Mouse (Mus musculus) embryo, embryonic 9.5 days (tissue): ENCODE results near the gene Taar1.
A peak's percentile ranks its signal among the peaks of the same experiment; 100 is the strongest.

Experiments
- DNase-seq: peaks from one replicate; pipeline ENCODE4 v3.0.0-alpha.2; 2017; ENCODE audit errors: extremely low spot score

Gene Taar1

DNA sequence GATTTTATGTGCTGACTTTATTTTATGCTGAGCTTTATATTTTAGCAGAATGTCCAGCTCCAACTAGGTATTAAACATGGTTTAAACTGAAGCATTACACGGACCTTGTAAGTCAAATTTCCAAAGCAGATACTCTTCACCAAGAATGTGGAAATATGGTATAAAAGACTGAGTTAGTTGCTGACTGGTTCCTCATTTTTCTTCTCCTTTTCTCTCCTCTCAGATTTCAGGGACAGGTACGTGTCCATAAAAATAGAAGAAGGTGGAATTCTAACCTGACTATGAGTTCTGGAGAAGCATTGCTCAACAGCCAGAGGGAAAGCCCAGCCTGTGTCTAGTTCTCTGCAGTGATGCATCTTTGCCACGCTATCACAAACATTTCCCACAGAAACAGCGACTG is at the start of gene Taar1:
TSS of gene Taar1 (plus strand) at position 301 of the 400 bp plus-strand sequence.
- no peak for DNase-seq

DNA sequence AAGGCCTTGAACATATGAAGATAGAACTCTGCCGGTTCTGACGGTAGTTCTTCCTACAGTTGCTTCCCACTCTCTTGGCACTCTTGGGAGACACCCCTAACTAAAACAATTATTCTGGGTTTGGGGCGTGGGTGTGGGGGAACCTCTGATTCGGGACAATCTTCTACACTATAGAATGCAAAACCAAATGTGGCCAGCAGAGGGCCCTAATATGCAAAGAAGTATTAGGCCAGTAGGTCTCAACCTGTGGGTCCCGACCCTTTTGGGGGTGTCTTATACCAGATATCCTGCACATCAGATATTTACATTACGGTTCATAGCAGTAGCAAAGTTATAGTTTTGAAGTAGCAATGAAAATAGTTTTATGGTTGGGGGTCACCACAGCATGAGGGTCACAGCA is 39.5 kb upstream of the Taar1 start:
- no peak for DNase-seq

DNA sequence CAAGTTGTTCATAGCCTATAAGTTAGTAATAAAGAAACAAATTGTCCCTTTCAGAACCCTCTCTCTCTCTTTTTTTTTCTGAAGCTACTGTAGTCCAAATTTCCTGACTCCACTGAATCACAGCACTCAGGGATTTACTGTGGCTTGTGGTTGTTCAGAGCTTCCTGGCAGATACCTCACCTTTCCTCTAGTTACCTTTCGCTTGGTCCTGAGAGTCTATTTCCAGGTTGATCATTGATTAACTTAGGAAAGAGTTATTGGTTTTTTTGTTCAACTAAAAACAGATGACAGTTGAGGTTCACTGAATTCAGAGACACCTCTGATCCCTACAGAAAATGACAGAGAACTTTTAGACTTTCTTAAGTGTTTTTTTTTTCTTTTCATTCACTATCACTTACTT is 35.2 kb upstream of the Taar1 start:
- no peak for DNase-seq

DNA sequence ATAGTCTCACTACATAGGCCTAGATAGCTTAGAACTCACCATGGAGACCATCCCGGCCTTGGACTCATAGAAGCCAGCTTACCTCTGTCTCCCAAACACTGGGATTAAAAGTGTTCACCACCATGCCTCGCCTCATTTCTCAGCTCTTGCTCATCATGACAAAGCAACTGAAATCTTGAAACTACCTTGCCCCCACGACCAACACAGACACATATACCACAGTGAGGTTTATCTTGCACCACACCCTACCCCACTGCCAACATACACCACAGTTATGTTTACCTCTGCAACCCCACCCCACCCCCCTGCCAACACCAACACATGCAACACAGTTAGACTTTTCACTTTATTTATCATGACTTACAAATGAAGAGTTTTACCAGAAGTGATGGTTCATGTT is 34.1 kb upstream of the Taar1 start:
- no peak for DNase-seq

DNA sequence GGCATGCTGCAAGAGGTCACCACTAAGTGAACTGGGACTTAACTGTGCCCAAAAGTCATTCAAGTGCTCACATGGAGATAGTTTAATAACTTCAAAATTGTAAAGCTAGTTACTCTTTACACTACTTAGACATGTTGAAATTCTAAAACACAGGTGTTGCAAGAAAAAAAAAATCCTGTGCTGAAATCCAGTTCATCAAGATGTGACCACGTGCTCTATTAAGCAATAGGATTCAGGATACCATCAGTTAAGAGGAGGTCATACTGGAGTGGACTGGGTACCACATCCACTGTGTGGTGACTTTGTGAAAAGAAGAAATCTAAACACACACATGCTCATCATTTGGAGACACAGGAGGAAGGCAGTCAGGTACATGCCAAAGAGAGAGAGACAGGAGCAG is 27.2 kb upstream of the Taar1 start:
- DNase-seq = no peak

DNA sequence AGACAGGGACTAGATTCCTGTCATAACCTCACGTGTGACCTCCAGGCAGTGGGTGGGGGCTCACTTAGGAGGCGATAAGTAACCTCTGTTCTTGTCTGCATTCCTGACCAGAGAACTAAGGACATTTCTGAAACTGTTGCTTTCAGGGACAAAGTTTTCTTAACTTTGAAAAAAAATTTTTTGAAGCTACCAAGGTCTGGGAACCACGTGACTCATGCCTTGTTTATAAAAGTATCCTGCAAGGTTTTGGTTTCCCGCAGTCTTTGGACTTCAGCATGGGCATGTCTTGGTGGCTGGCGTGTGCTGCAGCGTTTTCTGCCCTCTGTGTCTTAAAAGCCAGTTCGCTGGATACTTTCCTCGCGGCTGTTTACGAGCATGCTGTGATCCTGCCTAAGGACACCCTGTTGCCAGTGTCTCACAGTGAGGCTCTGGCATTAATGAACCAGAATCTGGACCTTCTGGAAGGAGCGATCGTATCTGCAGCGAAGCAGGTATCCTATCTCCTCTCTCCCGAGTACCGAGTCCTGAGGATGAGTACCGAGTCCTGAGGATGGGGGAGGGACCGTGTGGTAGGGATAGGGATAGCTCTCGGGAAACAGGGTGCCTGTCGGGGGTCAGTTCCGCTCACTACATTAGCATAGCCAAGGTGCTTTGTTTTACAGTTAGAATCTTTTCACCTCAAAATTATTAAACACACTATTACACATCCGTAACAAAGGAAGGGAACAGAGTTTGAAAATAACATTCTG is 25.4 kb upstream of the Taar1 start, which contains the start of gene Vnn1:
TSS of gene Vnn1 (plus strand) at position 88 of the 749 bp plus-strand sequence.
- peak; percentile 12 for DNase-seq

DNA sequence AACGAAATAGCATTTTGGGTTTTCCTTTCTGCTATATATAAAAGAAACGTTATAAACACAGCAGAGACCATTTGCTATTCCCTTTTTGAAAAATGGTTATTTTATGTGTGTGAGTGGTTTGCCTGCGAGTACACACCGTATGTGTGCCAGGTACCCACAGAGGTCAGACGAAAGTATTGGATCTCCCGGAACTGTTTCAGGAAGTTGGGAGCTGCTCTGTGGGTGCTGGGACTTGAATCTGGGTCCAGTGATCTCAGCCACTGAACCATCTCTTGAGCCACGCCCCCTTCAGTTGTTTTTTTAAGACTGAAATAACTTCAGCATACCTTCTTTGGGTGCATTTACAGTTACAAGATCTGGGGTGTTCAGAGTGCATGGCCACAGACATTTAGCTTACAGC is 24.8 kb upstream of the Taar1 start:
- no peak for DNase-seq

DNA sequence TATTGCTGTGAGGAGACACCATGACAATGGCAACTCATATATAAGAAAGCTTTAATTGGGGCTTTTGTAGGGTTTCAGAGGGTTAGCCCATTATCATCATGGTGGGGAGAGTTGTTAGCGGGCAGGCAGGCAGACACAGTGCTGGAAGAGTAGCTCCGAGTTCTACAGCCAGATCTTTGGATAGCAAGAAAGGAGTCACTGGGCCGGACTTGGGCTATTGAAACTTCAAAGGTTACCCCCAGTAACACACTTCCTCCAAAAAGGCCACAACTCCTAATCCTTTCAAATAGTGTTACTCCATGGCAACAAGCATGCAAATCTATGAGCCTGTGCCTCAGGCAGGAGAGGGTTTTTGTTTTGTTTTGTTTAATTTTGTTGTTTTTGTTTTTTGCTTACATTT is 19.0 kb upstream of the Taar1 start:
- no peak for DNase-seq

DNA sequence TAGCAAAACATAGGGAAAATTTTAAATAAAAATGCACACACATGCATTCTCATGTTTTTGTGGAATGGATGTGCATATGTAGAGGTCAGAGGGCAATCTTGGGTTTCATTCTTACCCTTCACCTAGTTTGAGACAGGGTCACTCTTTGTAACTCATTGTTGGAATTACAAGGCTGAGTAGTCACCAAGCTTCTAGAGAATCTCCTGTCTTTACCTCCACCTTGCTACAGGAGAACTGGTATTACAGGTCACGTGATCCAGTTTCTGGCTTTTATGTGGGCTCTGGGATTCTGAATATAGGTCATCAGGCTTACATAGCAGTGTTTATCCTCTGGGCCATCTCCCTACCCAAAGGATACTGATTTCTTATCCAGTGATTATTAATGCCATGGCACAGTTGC is 14.5 kb upstream of the Taar1 start:
- DNase-seq = no peak

DNA sequence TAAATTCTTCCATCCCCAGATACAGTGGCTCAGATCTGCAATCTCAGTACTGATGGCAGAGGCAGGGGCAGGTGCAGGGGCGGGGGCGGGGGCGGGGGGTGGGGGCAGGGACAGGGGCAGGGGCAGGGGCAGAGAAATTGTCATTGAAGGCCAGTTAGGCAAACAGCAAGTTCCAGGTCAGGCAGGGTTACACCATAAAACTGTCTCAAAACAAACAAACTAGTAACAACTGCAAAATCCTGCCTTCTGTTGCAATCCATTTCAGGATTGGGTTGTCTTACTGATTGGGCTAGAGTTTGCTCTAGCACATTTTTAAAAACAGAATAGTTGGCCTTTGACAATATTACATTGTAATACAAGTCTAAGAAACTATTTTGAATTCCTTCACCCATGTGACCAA is 2.3 kb downstream of the Taar1 start:
- no peak for DNase-seq

DNA sequence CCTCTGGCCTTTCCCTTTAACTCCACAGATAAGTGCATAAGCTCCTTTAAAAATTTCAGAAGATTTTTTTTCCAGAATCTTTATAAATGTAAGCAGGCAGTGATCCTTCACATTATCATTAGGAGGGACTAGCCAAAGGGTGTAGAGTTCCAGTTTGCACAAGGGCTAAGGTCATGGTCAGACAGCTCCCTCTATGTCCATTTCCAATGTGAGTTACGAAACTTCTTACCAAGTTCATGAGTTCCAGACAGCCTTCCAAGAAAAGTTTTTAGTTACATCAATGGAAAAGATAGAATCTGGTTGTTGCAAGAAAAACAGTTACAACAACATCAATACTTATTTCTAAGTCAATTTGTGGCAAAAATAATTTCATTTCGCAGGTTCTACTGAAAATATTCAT is 3.8 kb downstream of the Taar1 start:
- no peak for DNase-seq

DNA sequence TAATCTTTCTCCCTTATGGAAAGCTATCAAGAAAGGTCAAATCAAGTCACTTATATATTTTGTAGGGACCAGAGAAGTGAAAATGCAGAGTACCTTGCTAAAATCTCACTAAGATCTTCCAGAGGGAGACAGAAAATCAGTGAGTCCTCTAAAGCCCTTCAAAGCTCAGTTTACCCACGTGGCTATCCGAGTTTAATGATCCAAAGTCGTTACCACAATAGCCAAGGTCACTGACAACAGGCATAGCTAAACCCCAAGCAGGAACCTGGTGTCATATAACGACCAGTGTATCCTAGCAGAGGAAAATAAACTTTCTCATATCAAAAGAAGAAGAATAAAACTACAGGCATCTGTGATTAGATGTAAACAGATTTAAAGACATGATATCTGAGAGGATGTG is 17.5 kb downstream of the Taar1 start:
- DNase-seq = no peak

DNA sequence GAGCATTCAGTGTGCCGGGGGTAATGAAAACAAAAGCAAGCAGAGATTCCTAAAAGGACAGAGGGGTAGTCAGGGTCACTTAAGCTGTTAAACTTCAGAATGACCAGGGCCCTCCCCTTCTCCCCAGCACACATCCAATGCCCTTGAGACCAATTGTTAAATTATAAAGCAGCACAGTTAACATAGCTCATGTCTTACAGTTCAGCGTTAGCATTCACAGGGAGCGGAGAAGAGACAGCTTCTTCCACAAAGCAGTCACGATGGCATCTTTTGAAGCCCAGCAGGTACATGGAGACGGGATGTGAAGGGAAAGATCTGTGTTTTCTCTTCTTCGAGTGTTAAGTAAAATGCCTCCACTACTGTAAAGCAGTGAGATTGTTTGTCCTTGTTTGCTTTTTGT is 18.2 kb downstream of the Taar1 start, which contains the start of gene Taar2:
TSS of gene Taar2 (plus strand) at position 261 of the 400 bp plus-strand sequence.
- DNase-seq = no peak

DNA sequence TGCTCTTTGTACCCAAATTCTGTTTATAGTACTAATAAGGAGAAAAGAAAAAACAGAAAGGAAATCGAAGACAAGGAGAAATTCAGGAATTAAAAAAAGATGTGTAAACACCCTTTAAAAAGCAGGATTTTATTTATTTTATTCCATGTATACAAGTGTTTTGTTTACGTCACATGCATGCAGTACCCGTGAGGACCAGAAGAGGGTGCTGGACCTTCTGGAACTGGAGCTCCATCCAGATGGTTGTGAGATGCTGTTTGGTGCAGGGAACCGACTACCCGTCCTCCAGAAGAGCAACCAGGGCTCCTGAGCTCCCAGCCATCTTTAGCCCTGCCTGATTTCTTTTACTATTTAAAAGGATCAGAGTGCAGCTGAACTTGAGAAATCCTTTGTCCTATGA is 22.3 kb downstream of the Taar1 start:
- no peak for DNase-seq

DNA sequence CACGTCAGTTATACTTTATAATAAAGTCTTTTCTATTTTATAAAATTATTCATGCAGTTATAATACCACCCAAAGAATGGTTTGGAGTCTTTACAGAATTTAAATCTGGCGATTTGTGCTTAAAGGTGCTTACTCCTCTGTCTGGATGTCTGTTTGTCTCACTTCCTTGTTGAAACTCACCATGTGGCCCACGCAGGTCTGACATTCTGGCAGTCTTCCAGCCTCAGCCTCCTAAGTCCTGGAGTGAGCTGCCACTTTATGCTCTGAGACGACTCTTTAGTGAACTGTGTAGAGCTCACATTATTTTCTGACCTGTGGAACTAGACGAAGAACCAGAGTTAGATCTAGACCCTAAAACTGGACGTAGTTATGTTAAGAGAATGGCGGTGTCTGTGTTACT is 27.9 kb downstream of the Taar1 start:
- DNase-seq = no peak

DNA sequence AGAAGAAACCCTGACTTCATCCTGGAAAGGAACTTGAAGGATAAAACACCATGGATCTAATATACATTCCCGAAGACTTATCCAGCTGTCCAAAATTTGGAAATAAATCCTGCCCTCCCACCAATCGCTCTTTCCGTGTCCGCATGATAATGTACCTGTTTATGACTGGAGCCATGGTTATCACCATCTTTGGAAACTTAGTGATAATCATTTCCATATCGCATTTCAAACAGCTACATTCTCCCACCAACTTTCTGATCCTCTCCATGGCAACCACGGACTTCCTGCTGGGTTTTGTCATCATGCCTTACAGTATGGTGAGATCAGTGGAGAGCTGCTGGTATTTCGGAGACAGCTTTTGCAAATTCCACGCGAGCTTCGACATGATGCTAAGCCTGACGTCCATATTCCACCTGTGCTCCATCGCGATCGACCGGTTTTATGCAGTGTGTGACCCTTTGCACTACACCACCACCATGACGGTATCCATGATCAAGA is 29.4 kb downstream of the Taar1 start, which contains the start of gene Taar3:
TSS of gene Taar3 (plus strand) at position 51 of the 498 bp plus-strand sequence.
- DNase-seq = no peak

DNA sequence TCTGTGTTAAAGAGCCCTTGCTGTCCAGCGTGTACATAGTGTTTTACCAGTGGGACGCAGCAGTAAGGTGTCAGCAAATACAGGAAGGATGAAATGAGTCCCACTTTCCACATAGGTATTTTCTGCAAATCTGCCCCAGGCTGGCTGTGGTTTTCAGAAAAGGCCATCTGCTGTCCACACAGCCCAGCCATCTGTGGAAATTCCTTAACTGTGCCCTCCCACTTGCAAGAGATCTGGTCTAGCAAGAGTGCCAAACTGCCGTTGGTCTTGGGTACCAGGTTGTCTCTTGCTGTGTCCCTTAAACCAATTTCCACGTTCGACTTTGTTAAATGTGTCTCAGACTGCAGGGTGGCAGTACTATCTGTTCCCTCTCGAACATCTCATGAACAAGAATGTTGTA is 31.6 kb downstream of the Taar1 start:
- DNase-seq = no peak

DNA sequence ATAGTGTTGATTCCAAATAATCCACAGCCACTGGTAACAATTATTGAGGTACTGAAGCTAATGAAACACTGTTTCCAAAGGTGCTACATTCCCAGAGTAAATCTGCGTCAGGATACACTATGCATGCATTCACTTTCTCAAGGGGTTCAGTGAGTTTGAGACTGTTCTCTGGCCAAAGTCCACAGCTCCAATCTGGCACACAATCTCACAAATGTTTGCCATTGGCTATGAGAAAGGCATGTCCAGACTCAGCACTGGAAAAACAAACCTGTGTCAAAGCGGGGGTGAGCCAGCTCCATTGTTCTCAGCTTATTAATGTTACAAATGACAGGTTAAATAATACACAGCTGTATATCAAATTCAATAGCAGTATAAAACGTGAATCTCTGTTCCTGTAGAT is 38.9 kb downstream of the Taar1 start:
- no peak for DNase-seq

DNA sequence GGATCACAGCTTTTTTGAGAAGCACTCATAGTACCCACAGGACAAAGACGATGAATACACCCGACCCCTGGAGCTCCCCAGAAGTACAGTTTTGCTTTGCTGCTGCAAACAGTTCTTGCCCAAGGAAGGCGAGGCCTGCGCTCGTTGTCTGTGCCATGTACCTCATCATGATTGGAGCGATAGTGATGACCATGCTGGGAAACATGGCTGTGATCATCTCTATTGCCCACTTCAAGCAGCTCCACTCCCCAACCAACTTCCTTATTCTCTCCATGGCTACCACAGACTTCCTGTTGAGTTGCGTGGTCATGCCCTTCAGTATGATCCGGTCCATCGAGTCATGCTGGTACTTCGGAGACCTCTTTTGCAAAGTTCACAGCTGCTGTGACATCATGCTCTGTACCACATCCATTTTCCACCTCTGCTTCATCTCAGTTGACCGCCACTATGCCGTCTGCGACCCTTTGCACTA is 40.3 kb downstream of the Taar1 start, which contains the start of gene Taar4:
TSS of gene Taar4 (plus strand) at position 51 of the 472 bp plus-strand sequence.
- no peak for DNase-seq

DNA sequence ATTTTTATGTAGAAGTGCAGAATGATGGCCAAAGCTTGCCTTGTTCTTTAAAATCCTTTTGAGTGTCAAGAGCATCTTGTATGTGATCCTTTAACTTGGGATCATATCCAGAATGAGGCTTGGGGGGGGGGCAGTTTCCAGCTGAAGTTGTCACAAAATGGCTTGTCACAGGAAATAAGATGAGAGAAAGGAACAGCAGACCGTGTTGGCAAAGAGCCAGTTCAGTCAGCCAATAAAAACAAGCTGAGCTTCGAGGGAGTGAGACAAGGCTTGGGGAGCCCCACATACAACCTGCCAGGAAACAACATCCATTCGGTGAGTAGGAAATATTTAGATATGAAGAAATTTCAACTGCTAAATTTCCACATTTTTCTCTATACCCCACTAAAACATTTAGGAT is 43.3 kb downstream of the Taar1 start:
- no peak for DNase-seq

DNA sequence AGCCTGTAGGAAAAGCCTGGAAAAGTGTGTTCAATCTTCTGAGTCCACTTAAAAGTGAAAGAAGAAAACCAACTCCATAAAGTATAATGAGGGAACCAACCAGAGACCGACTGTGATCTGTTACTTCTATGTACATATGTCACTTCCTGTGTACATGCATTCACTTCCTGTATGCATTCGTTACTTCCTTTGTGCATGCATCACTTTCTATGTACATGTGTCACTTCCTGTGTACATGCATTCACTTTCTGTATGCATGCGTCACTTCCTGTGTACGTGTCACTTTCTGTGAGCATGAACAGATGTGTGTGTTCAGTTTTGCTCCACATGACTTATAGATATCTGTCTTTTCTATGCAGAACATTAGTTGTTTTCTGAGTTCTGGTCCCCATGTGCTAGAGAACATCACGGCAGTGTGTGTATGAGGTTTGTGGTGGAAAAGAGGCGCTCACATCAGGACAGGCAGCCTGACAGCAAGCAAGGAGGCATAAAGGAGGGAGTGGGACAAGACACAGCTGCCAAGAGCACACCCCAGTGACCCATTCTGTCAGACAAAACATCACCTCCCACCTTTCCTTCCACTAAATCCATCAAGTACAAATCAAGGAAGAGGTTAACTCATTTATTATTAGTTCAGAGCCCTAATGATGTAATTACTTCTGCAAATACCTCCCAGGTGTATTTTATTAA is 44.9 kb downstream of the Taar1 start:
- DNase-seq = no peak

DNA sequence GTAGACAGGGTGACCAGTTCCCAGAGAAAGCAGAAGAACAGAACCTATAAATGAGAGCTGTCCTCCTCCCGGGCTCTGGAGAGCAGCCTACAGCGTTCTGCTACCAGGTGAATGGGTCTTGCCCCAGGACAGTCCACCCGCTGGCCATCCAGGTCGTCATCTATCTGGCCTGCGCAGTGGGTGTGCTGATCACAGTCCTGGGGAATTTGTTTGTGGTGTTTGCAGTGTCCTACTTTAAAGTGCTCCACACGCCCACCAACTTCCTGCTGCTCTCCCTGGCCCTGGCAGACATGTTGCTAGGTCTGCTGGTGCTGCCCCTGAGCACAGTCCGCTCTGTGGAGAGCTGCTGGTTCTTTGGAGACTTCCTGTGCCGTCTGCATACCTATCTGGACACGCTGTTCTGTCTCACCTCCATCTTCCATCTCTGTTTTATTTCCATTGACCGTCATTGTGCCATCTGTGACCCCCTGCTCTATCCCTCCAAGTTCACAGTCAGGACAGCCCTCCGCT is 50.6 kb downstream of the Taar1 start, which contains the start of gene Taar5:
TSS of gene Taar5 (plus strand) at position 51 of the 510 bp plus-strand sequence.
- no peak for DNase-seq
